Mouse (Mus musculus): ENCODE data around the gene Dpf1.

The Dpf1 gene

GRCm38 (mm10) chr7:29303738-29304462, at the start of gene Dpf1:
Gene Dpf1 (plus strand): TSS chr7:29303951.
- DNase-seq (ENCODE audit: low spot score in 2 of 2) = peak; percentile 80 to 81

- DNase-seq (ENCODE audit: low spot score in 2 of 2) = no peak
Observed at GRCm38 (mm10) chr7:29255875-29256274, 47.9 kb upstream of the Dpf1 start.

GRCm38 (mm10) chr7:29257368-29257767, 46.4 kb upstream of the Dpf1 start:
- DNase-seq (ENCODE audit: low spot score in 2 of 2) = no peak

GRCm38 (mm10) chr7:29259781-29260730, 43.7 kb upstream of the Dpf1 start:
- DNase-seq (ENCODE audit: low spot score in 2 of 2) = no peak

- no peak for DNase-seq (ENCODE audit: low spot score in 2 of 2)
Observed at GRCm38 (mm10) chr7:29262151-29262550, 41.6 kb upstream of the Dpf1 start.

GRCm38 (mm10) chr7:29263831-29264230, 39.9 kb upstream of the Dpf1 start:
- no peak for DNase-seq (ENCODE audit: low spot score in 2 of 2)

- DNase-seq (ENCODE audit: low spot score in 2 of 2) = no peak
Observed at GRCm38 (mm10) chr7:29265636-29266035, 38.1 kb upstream of the Dpf1 start.

- DNase-seq (ENCODE audit: low spot score in 2 of 2) = no peak
Observed at GRCm38 (mm10) chr7:29266931-29267330, 36.8 kb upstream of the Dpf1 start.

GRCm38 (mm10) chr7:29270445-29270844, 33.3 kb upstream of the Dpf1 start:
- no peak for DNase-seq (ENCODE audit: low spot score in 2 of 2)

- DNase-seq (ENCODE audit: low spot score in 2 of 2) = no peak
Observed at GRCm38 (mm10) chr7:29271687-29272465, 31.9 kb upstream of the Dpf1 start.

GRCm38 (mm10) chr7:29276715-29277114, 27.0 kb upstream of the Dpf1 start:
- DNase-seq (ENCODE audit: low spot score in 2 of 2) = no peak

GRCm38 (mm10) chr7:29277510-29277909, 26.2 kb upstream of the Dpf1 start:
- DNase-seq (ENCODE audit: low spot score in 2 of 2) = no peak

GRCm38 (mm10) chr7:29279261-29279660, 24.5 kb upstream of the Dpf1 start:
- DNase-seq (ENCODE audit: low spot score in 2 of 2) = no peak

- DNase-seq (ENCODE audit: low spot score in 2 of 2) = no peak
Observed at GRCm38 (mm10) chr7:29279924-29280323, 23.8 kb upstream of the Dpf1 start.

GRCm38 (mm10) chr7:29280801-29281200, 22.9 kb upstream of the Dpf1 start:
- no peak for DNase-seq (ENCODE audit: low spot score in 2 of 2)

- peak; percentile 80 to 81 for DNase-seq (ENCODE audit: low spot score in 2 of 2)
Observed at GRCm38 (mm10) chr7:29281201-29282073, 22.3 kb upstream of the Dpf1 start, which contains the start of gene Spint2. Gene Spint2 (minus strand): TSS chr7:29281912.

GRCm38 (mm10) chr7:29282074-29282554, 21.6 kb upstream of the Dpf1 start:
- no peak for DNase-seq (ENCODE audit: low spot score in 2 of 2)

GRCm38 (mm10) chr7:29283876-29284275, 19.9 kb upstream of the Dpf1 start:
- no peak for DNase-seq (ENCODE audit: low spot score in 2 of 2)

- no peak for DNase-seq (ENCODE audit: low spot score in 2 of 2)
Observed at GRCm38 (mm10) chr7:29284523-29284922, 19.2 kb upstream of the Dpf1 start.

GRCm38 (mm10) chr7:29287481-29287880, 16.3 kb upstream of the Dpf1 start:
- no peak for DNase-seq (ENCODE audit: low spot score in 2 of 2)

GRCm38 (mm10) chr7:29288079-29288478, 15.7 kb upstream of the Dpf1 start:
- no peak for DNase-seq (ENCODE audit: low spot score in 2 of 2)

Measured in urinary bladder, postnatal 4 days (tissue).